8 mouse cellular contexts compared by ENCODE assay signal in the genomic region with DNA sequence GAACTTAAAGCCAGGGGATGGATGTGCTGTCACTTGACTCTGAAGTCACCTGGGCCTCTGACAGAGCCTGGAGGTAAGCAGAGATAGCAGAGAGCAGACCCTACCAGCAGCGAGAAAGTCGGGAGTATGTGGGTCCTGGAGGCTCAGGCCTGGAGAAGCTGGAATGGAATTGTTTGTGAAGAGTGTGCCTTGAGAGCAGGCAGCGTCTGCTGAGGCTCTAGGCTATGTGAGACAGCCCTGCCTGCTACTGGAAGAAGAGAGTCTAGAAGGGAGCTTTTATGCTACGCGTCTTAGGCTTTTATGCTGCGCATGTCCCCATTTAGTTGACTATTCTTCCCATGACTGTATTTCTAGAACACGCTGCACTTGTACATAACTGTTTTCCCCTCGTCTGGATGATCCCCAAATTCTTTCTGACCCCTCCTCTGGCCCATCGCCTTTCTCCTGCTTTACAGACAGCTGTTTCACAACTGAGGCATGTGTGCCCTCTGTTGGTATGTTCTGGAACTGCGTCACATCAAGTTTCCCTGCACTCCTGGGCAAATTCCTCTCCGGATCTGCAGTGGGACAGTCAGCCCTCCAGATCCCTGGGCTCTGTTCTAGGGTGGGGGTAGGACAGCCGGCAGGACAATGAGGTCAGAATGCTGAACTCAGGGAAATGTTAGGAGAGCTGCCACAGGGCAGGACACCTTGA. TPM values are rescaled to one million over a fixed set of nuclear protein-coding genes. Genes with fewer than 3 reads are reported as not detected.
DNase-seq lines count a peak whose midpoint lies in the region; ATAC-seq and TF ChIP-seq lines count a peak whose summit lies in the region.

No protein-coding gene starts in this region.

- no peak for TF ChIP-seq POLR2A in liver, adult 2 months (IDR thresholded peaks at IDR 0.05; ENCODE audit: extremely low read depth, insufficient read depth, low read length)

- peak; percentile 63; the same call in 1 of the 2 replicates for ATAC-seq in embryonic facial prominence, embryonic 14.5 days (ENCODE audit: low read depth)
- ATAC-seq in heart, embryonic 13.5 days (ENCODE audit: extremely low read depth, insufficient number of reproducible peaks, low FRiP score, low TSS enrichment) = no peak
- ATAC-seq in kidney, postnatal 0 days (replicated peaks; ENCODE audit: low FRiP score, low read depth) = peak; percentile 58
- ATAC-seq in neural tube, embryonic 14.5 days (ENCODE audit: low read depth) = peak; percentile 67

- H3K27me3 ChIP-seq in embryonic facial prominence, embryonic 14.5 days (replicated peaks; ENCODE audit: control insufficient read depth, insufficient read depth, low read length) = no peaks in the 10 kb centered on the region
- H3K27me3 ChIP-seq in heart, embryonic 13.5 days (replicated peaks) = no peaks in the 10 kb centered on the region
- no peaks in the 10 kb centered on the region for H3K27me3 ChIP-seq in kidney, postnatal 0 days (ENCODE audit: insufficient read depth, low read length)
- no peaks in the 10 kb centered on the region for H3K27me3 ChIP-seq in liver, adult 2 months (ENCODE audit: control insufficient read depth, insufficient read depth, low read length)
- H3K27me3 ChIP-seq in neural tube, embryonic 14.5 days (ENCODE audit: control insufficient read depth, insufficient read depth, low read length) = no peaks in the 10 kb centered on the region

- WGBS in embryonic facial prominence, embryonic 14.5 days = 24% methylated on average over 12 of the region's 12 CpGs
- WGBS in heart, embryonic 13.5 days = 22% methylated on average over 12 of the region's 12 CpGs
- WGBS in kidney, postnatal 0 days = 28% methylated on average over 12 of the region's 12 CpGs
- 38% methylated on average over 12 of the region's 12 CpGs for WGBS in liver, adult 2 months
- 31% methylated on average over 12 of the region's 12 CpGs for WGBS in neural tube, embryonic 14.5 days

- no peaks in the 10 kb centered on the region for H3K36me3 ChIP-seq in embryonic facial prominence, embryonic 14.5 days (ENCODE audit: control insufficient read depth, insufficient read depth, low read length)
- H3K36me3 ChIP-seq in heart, embryonic 13.5 days = peaks cover 11% of the 10 kb centered on the region; the same call in 1 of the 2 replicates
- 0 out of 2 replicates have a peak, but pooled peaks cover 4% of the 10 kb centered on the region for H3K36me3 ChIP-seq in kidney, postnatal 0 days (ENCODE audit: insufficient read depth, low read length)
- H3K36me3 ChIP-seq in liver, adult 2 months (ENCODE audit: control insufficient read depth, insufficient read depth, low read length) = no peaks in the 10 kb centered on the region; the same call in 1 of the 2 replicates
- H3K36me3 ChIP-seq in neural tube, embryonic 14.5 days (ENCODE audit: control insufficient read depth, insufficient read depth, low read length) = no peaks in the 10 kb centered on the region

- H3K4me3 ChIP-seq in embryonic facial prominence, embryonic 14.5 days (ENCODE audit: low read depth, low read length) = no peak overlapping the region
- H3K4me3 ChIP-seq in heart, embryonic 13.5 days = peak overlapping the region; percentile 11; the same call in 1 of the 2 replicates
- H3K4me3 ChIP-seq in kidney, postnatal 0 days (replicated peaks; ENCODE audit: low read depth, low read length) = no peak overlapping the region
- no peak overlapping the region for H3K4me3 ChIP-seq in liver, adult 2 months (ENCODE audit: insufficient read depth, low read depth, low read length)
- H3K4me3 ChIP-seq in neural tube, embryonic 14.5 days (ENCODE audit: low read depth, low read length) = no peak overlapping the region

- no peaks in the 10 kb centered on the region for H3K4me1 ChIP-seq in embryonic facial prominence, embryonic 14.5 days (ENCODE audit: control insufficient read depth, insufficient read depth, low read length)
- H3K4me1 ChIP-seq in heart, embryonic 13.5 days = peaks cover 17% of the 10 kb centered on the region
- H3K4me1 ChIP-seq in kidney, postnatal 0 days (replicated peaks; ENCODE audit: insufficient read depth, low read length) = no peaks in the 10 kb centered on the region
- H3K4me1 ChIP-seq in liver, adult 2 months (ENCODE audit: control insufficient read depth, insufficient read depth, low read length) = no peaks in the 10 kb centered on the region
- H3K4me1 ChIP-seq in neural tube, embryonic 14.5 days (ENCODE audit: control insufficient read depth, insufficient read depth, low read length) = no peaks in the 10 kb centered on the region

- 0 out of 2 replicates have a peak overlapping the region, but pooled peaks have one; percentile 41 for H3K9ac ChIP-seq in embryonic facial prominence, embryonic 14.5 days (ENCODE audit: low read depth, low read length)
- H3K9ac ChIP-seq in heart, embryonic 13.5 days = peak overlapping the region; percentile 50; the same call in 1 of the 2 replicates
- H3K9ac ChIP-seq in kidney, postnatal 0 days (ENCODE audit: low read depth, low read length) = no peak overlapping the region
- no peak overlapping the region for H3K9ac ChIP-seq in liver, adult 2 months (ENCODE audit: low read depth, low read length)
- H3K9ac ChIP-seq in neural tube, embryonic 14.5 days (replicated peaks; ENCODE audit: low read depth, low read length) = no peak overlapping the region

- H3K4me2 ChIP-seq in embryonic facial prominence, embryonic 14.5 days (ENCODE audit: low read depth, low read length) = peak overlapping the region; percentile 34; the same call in 1 of the 2 replicates
- H3K4me2 ChIP-seq in heart, embryonic 13.5 days = peak overlapping the region; percentile 52
- no peak overlapping the region for H3K4me2 ChIP-seq in kidney, postnatal 0 days (ENCODE audit: low read length)
- H3K4me2 ChIP-seq in neural tube, embryonic 14.5 days (ENCODE audit: low read depth, low read length) = peak overlapping the region; percentile 32

- peak; percentile 54 for DNase-seq in A20 (ENCODE audit: low read depth, low spot score)
- peak; percentile 60 to 62 for DNase-seq in adrenal gland, postnatal 36 days
- DNase-seq in embryonic facial prominence, embryonic 14.5 days (ENCODE audit: low spot score) = peak; percentile 82
- peak; percentile 85 for DNase-seq in kidney, postnatal 0 days (ENCODE audit: low spot score)
- peak; percentile 41 for DNase-seq in liver, adult 2 months (ENCODE audit: extremely low read depth, low read depth, low spot score)
- peak; percentile 68 for DNase-seq in thymus, postnatal 4 days

- no peaks in the 10 kb centered on the region for H3K9me3 ChIP-seq in embryonic facial prominence, embryonic 14.5 days (ENCODE audit: control insufficient read depth, low read length)
- H3K9me3 ChIP-seq in heart, embryonic 13.5 days = no peaks in the 10 kb centered on the region
- no peaks in the 10 kb centered on the region for H3K9me3 ChIP-seq in kidney, postnatal 0 days (replicated peaks; ENCODE audit: low read length)
- no peaks in the 10 kb centered on the region for H3K9me3 ChIP-seq in neural tube, embryonic 14.5 days (ENCODE audit: control insufficient read depth, low read length)

- no peak overlapping the region for H3K27ac ChIP-seq in embryonic facial prominence, embryonic 14.5 days (replicated peaks; ENCODE audit: low read depth, low read length)
- no peak overlapping the region; the same call in 1 of the 2 replicates for H3K27ac ChIP-seq in heart, embryonic 13.5 days (replicated peaks)
- no peak overlapping the region for H3K27ac ChIP-seq in kidney, postnatal 0 days
- no peak overlapping the region for H3K27ac ChIP-seq in liver, adult 2 months (replicated peaks; ENCODE audit: insufficient read depth, low read depth, low read length)
- H3K27ac ChIP-seq in neural tube, embryonic 14.5 days (ENCODE audit: low read depth, low read length) = 0 out of 2 replicates have a peak overlapping the region, but pooled peaks have one; percentile 39

- H3K79me2 ChIP-seq in liver, adult 2 months (ENCODE audit: control insufficient read depth, insufficient read depth, low read length) = no peaks in the 10 kb centered on the region

- TF ChIP-seq CTCF in kidney, postnatal 0 days (IDR thresholded peaks at IDR 0.05; ENCODE audit: low read depth) = peak; percentile 91
- peak; percentile 74 for TF ChIP-seq CTCF in liver, adult 2 months (IDR thresholded peaks at IDR 0.05; ENCODE audit: low read depth, low read length)

RNA-seq across cellular contexts. Expression of a gene that starts 24.2 kb away (rescaled TPM):
- total RNA-seq in adrenal gland, postnatal 36 days (2021) = not detected
- 0.30 TPM in 1 of 2 replicates, not detected in the other for polyA plus RNA-seq in embryonic facial prominence, embryonic 14.5 days (2014; fragmentation: Nextera tagmentation; extraction: Ambion mirVana)
- polyA plus RNA-seq in heart, embryonic 13.5 days (2015; fragmentation: Nextera tagmentation; extraction: Ambion mirVana) = 0.14 and 0.24 TPM in 2 replicates
- polyA plus RNA-seq in kidney, postnatal 0 days (2015; fragmentation: Nextera tagmentation; extraction: Ambion mirVana) = 0.18 and 0.24 TPM in 2 replicates
- total RNA-seq in liver, adult 2 months (2014; rRNA removed) = not detected in 2 replicates
- polyA plus RNA-seq in liver, adult 2 months (2012; rRNA removed) = not detected in 2 replicates
- polyA plus RNA-seq in neural tube, embryonic 14.5 days (2014; fragmentation: Nextera tagmentation; extraction: Ambion mirVana) = not detected in 2 replicates

Comparison
In these comparisons a context has a peak if more than half of its experiments do, and no peak if none do; other contexts are left out.
1. H3K9ac ChIP-seq: peak in embryonic facial prominence, embryonic 14.5 days (single experiment) and heart, embryonic 13.5 days (single experiment); none in kidney, postnatal 0 days (single experiment), liver, adult 2 months (single experiment) and neural tube, embryonic 14.5 days (single experiment).
2. Peak in every context shown above with its lines, with median percentiles within 50 percentile points of each other: DNase-seq.